Mouse (Mus musculus) embryo, embryonic 10 days (tissue): ENCODE data around the gene Tdp2.

Experiments
- DNase-seq: peaks from one replicate; pipeline ENCODE4 v3.0.0-alpha.2; 2015; ENCODE audit warnings: low spot score

The Tdp2 gene

DNA sequence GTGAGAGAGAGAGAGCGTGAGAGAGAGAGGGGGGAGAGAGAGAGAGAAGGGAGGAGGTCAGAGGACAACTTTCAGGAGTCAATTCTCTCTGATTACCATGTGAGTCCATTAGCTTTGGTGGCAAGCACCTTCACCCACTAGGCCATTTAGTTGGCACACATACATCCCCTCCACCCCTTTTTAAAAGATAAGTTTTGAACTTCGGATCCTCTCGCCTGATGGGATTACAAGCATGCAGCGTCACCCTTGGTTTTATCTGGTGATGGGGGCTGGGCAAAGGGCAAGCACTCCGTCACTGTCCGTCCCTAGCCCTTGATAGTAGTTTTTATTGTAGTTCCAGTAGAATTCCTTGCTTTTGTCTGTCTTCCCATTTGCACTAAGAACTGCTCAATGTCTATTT, 48.7 kb downstream of the Tdp2 start:
- DNase-seq = no peak

DNA sequence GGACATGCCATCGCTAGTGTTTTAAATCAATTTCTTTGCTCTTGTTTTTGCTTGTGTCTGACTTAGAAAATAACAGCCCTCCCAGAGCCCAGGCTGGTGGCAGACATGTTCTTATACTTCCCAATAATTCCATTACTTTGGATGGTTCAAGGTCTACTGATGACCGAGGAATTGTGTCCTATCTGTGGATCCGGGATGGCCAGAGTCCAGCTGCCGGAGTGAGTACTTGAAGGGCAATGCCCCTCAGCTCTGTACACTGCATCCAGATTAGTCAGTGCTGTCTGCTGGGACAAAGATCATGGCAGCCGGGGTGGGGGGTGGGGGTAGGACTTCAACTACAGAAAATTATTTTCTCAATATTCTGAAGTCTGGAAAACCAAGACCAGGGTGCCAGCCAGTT, 49.2 kb downstream of the Tdp2 start:
- DNase-seq = no peak

DNA sequence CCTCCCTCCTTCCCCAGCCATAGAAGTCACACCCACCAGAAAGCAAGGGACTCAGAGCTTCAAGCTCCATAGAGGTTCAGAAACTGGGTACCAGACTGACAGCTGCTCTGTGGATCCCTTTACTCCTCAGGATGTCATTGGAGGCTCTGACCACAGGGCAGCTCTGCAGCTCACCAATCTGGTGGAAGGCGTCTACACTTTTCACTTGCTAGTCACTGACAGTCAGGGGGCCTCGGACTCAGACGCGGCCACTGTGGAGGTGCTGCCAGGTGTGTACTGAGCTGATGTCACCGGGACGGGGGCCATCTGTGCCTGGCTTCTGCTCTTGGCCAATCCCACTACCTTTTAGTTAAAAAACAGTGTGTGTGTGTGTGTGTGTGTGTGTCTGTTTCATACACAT, 50.9 kb downstream of the Tdp2 start:
- no peak for DNase-seq

DNA sequence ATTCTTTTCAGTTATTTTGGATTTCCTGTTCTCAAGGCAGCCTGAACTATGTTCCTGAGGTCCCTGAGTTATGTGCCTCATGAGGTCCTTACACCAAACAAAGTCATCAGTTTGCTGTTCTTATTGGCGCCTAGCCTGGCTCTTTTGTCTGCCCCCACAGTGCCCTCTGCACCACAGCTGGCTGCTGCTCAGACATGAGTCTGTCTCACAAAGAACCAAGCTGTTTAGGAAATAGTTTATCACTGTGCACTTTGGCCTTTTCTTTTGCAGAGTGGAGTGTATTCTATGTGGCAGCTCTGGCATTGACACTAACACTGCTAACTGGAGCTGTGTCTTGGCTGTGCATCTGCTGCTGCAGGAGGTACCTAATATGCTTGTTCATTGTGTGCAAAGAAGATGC, 58.1 kb downstream of the Tdp2 start:
- DNase-seq = no peak
